Mouse (Mus musculus) inflammation-experienced regulatory T-cells, adult 6 months (primary cell): ENCODE measurements around the gene Plxdc2. TPM values are rescaled to one million over a fixed set of nuclear protein-coding genes. Genes with fewer than 3 reads are reported as not detected.
"Not testable (repeated sequence)": the region's sequence is repeated elsewhere in the genome, so short reads cannot be mapped to it uniquely, and the experiment has no call there.

Source experiments
- ATAC-seq: one replicate; pipeline ENCODE4 v1.8.0; 2017
- polyA plus RNA-seq, 3 experiments: library from polyadenylated mRNA; unstranded; fragments of 100-300 nt; shearing (Covaris generic); gene quantifications; one replicate each; pipeline ENCODE4 v1.2.1; 2017

The Plxdc2 gene
- polyA plus RNA-seq, 3 experiments from 2014 or later, result 0.30 to 1.6 (median 1.0) TPM

- ATAC-seq, result no peak
Observed at GRCm38 (mm10) chr2:16749302-16749909, 393.3 kb downstream of the Plxdc2 start.

GRCm38 (mm10) chr2:16757158-16757557 lies 401.1 kb downstream of the Plxdc2 start:
- ATAC-seq, result no peak

GRCm38 (mm10) chr2:16759766-16760165 lies 403.7 kb downstream of the Plxdc2 start:
- ATAC-seq, result no peak

GRCm38 (mm10) chr2:16769149-16769548 lies 413.0 kb downstream of the Plxdc2 start:
- not testable (repeated sequence) for ATAC-seq

- ATAC-seq, result no peak
Observed at GRCm38 (mm10) chr2:16773398-16774113, 417.5 kb downstream of the Plxdc2 start.

- no peak for ATAC-seq
Observed at GRCm38 (mm10) chr2:16774114-16774433, 418.0 kb downstream of the Plxdc2 start.

GRCm38 (mm10) chr2:16795283-16795682 lies 439.2 kb downstream of the Plxdc2 start:
- no peak for ATAC-seq
